10 mouse cellular contexts compared by ENCODE assay signal in the genomic region with DNA sequence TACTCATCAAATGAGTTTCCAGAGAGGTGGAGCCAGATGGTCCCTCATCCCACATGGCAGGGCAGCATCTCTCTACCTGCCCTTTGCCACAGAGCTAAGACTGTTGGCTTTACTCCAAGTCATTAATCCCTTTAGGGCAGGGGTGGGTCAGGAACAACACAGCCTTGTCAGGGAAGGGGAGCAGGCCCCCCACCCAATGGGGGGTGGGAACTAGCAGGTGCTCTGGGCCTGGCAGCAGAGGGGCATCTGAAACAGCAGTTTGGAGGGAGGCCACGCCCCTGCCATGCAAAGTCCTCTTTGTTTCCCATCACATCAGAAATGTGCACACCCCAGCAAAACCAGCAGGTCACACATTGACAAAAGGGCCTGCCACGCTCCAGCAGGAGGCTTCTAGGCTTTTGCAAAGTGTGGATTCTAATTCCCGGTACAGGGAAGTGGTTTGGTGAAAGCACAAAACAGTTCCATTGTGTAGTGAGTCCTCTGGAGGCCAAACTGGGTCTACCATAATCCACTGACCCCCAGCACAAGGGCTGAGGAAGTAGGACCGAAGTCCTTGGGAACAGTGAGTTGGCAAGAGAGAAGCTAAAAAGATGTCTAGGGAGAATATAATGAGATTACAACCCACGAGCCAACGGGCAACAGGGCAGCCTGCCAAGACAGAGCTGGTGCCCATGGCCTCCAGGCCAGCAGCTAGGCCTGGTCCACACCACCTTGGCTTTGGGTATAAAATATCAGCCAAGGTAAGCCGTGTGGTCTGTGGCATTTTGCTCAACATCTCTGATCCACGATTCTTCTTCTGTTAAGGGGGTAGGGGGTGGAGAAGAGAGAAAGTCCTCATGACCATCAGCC. TPM values are rescaled to one million over a fixed set of nuclear protein-coding genes. Genes with fewer than 3 reads are reported as not detected.
DNase-seq lines count a peak whose midpoint lies in the region; ATAC-seq and TF ChIP-seq lines count a peak whose summit lies in the region.
"Had no signal": no experiment of that assay in that cellular context is flagged by ENCODE, and none has a peak within 500 bp of the region (broad histone marks: within the 10 kb centered on the region; RNA-seq: fewer than 3 reads in every experiment).

No protein-coding gene starts in this region.

- peak; percentile 64 for DNase-seq in adrenal gland, postnatal 14 days
- DNase-seq in adrenal gland, postnatal 4 days (ENCODE audit: low spot score in 2 of 2): no peak
- DNase-seq in right cerebral cortex, postnatal 10 days (ENCODE audit: low spot score in 2 of 2): peak; percentile 37 to 50
- no peak for DNase-seq in right cerebral cortex, postnatal 14 days
- peak; percentile 75 to 82 for DNase-seq in kidney, postnatal 36 days
- DNase-seq in stomach, postnatal 0 days (ENCODE audit: low spot score): no peak
- no peak for DNase-seq in urinary bladder, adult 18-20 months (ENCODE audit: low spot score in 2 of 2)
- DNase-seq in spleen, adult 12 weeks (ENCODE audit: low spot score): no peak

- 0 out of 2 replicates have a peak, but pooled peaks have one; percentile 19 for ATAC-seq in stomach, postnatal 0 days (ENCODE audit: low FRiP score, low TSS enrichment)

- no peak for TF ChIP-seq EP300 in stomach, postnatal 0 days (optimal IDR thresholded peaks at IDR 0.05)

- WGBS in stomach, postnatal 0 days: 68% methylated on average over 8 of the region's 8 CpGs

- no peak for TF ChIP-seq CTCF in stomach, postnatal 0 days (IDR thresholded peaks at IDR 0.05; ENCODE audit: low read depth)

- no peaks in the 10 kb centered on the region for H3K9me3 ChIP-seq in stomach, postnatal 0 days (ENCODE audit: control insufficient read depth, low read length)
- H3K9me3 ChIP-seq: limb, embryonic 13.5 days had no signal

- H3K36me3 ChIP-seq in stomach, postnatal 0 days (ENCODE audit: control insufficient read depth, insufficient read depth, low read length): no peaks in the 10 kb centered on the region
- H3K36me3 ChIP-seq: limb, embryonic 13.5 days had no signal

- no peak overlapping the region for H3K4me2 ChIP-seq in stomach, postnatal 0 days (replicated peaks; ENCODE audit: low read depth)

- no peak overlapping the region for H3K27ac ChIP-seq in stomach, postnatal 0 days (replicated peaks)
- H3K27ac ChIP-seq: limb, embryonic 13.5 days had no signal

- no peak overlapping the region for H3K4me3 ChIP-seq in stomach, postnatal 0 days (ENCODE audit: low read depth, low read length)
- H3K4me3 ChIP-seq: erythroblast, embryonic 14.5 days; limb, embryonic 13.5 days had no signal

- H3K9ac ChIP-seq in stomach, postnatal 0 days (ENCODE audit: low read length): no peak overlapping the region
- H3K9ac ChIP-seq: limb, embryonic 13.5 days had no signal

- H3K27me3 ChIP-seq in stomach, postnatal 0 days (ENCODE audit: control insufficient read depth, insufficient read depth, low read length): no peaks in the 10 kb centered on the region
- H3K27me3 ChIP-seq: limb, embryonic 13.5 days had no signal

- H3K4me1 ChIP-seq in stomach, postnatal 0 days (replicated peaks; ENCODE audit: control insufficient read depth, insufficient read depth): no peaks in the 10 kb centered on the region

RNA-seq across cellular contexts. Expression of gene Tent5c, which starts 26.7 kb away (rescaled TPM):
- total RNA-seq in adrenal gland, postnatal 14 days (2021): 39.4 and 51.7 TPM in 2 replicates
- total RNA-seq in adrenal gland, postnatal 4 days (2021): 10 to 100 TPM; 22.3 to 28.9 TPM
- polyA plus RNA-seq in stomach, postnatal 0 days (2015; fragmentation: Nextera tagmentation; extraction: Ambion mirVana): 2.5 and 2.8 TPM in 2 replicates

Comparison
In these comparisons a context has a peak if more than half of its experiments do, and no peak if none do; other contexts are left out.
1. DNase-seq: peak in adrenal gland, postnatal 14 days (single experiment), right cerebral cortex, postnatal 10 days (2 of 2) and kidney, postnatal 36 days (2 of 2); none in adrenal gland, postnatal 4 days (0 of 2), right cerebral cortex, postnatal 14 days (single experiment), stomach, postnatal 0 days (single experiment), urinary bladder, adult 18-20 months (0 of 2) and spleen, adult 12 weeks (single experiment).